Mouse (Mus musculus): Measurements from ENCODE around the gene Ccdc57. TPM values are rescaled to one million over a fixed set of nuclear protein-coding genes. Genes with fewer than 3 reads are reported as not detected.

The Ccdc57 gene
- polyA plus RNA-seq, 1 experiment from 2014 or later, result 5.2 TPM

DNA sequence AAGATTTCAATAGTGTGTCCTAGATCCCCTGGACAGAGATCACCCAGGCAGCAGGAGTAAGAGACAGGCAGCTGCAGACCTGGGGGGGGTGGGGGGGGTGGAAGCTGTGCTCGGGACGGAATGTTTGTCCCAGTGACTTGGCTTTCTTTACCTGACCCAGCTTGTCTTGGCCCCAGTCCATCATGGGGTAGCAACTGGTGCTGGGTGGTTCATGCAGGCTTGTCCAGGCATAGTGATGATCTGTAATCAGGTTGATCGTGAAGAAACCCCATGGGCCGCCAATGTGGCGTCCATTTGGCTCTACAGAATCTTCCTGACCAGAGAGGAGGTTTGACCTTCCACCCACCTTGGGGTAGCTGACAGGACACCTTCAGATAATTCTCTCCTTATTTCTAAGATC lies 13.3 kb upstream of the Ccdc57 start:
- Histone ChIP-seq H3K27ac (no peak overlapping the region), H3K4me1 (replicated peaks; ENCODE audit: control insufficient read depth, insufficient read depth, low read length) (peaks cover 7% of the 10 kb centered on the region), H3K9ac (no peak overlapping the region), H3K27me3 (ENCODE audit: control insufficient read depth, insufficient read depth, low read length) (peaks cover 28% of the 10 kb centered on the region), H3K36me3 (replicated peaks; ENCODE audit: control insufficient read depth, insufficient read depth) (no peaks in the 10 kb centered on the region), H3K4me2 (replicated peaks) (no peak overlapping the region), H3K4me3 (replicated peaks; ENCODE audit: low read length) (no peak overlapping the region), H3K9me3 (ENCODE audit: control insufficient read depth, low read length) (no peaks in the 10 kb centered on the region)
- no peak for DNase-seq (ENCODE audit: low spot score)
- ATAC-seq (ENCODE audit: low FRiP score), result no peak
- WGBS, result 88% methylated on average over 5 of the region's 5 CpGs

DNA sequence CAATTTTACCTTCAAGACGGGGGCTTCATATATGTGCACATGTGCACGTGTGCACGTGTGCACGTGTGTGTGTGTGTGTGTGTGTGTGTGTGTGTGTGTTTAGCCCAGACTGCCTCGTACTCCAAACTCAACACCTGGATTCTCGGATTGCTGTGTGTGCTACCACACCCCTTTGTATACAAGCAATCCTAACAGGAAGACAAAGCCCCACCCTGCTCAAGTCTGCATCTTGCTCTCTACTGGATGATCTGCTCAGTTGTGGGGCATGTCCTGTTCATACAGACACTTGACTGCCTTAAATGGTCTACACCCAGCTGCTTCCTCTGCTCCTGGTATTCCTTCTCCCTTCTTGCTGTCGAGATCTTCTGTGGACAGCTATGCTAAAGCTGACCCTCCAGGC lies 12.6 kb upstream of the Ccdc57 start:
- Histone ChIP-seq H3K27ac (no peak overlapping the region), H3K9me3 (ENCODE audit: control insufficient read depth, low read length) (no peaks in the 10 kb centered on the region), H3K4me2 (replicated peaks) (no peak overlapping the region), H3K36me3 (replicated peaks; ENCODE audit: control insufficient read depth, insufficient read depth) (no peaks in the 10 kb centered on the region), H3K27me3 (ENCODE audit: control insufficient read depth, insufficient read depth, low read length) (peaks cover 25% of the 10 kb centered on the region), H3K4me3 (replicated peaks; ENCODE audit: low read length) (no peak overlapping the region), H3K4me1 (replicated peaks; ENCODE audit: control insufficient read depth, insufficient read depth, low read length) (peaks cover 2% of the 10 kb centered on the region), H3K9ac (no peak overlapping the region)
- DNase-seq (ENCODE audit: low spot score), result no peak
- WGBS, result 89% methylated on average over 7 of the region's 7 CpGs
- no peak for ATAC-seq (ENCODE audit: low FRiP score)

- Histone ChIP-seq H3K9ac (no peak overlapping the region), H3K4me2 (replicated peaks) (no peak overlapping the region), H3K4me1 (replicated peaks; ENCODE audit: control insufficient read depth, insufficient read depth, low read length) (no peaks in the 10 kb centered on the region), H3K27ac (no peak overlapping the region), H3K27me3 (ENCODE audit: control insufficient read depth, insufficient read depth, low read length) (no peaks in the 10 kb centered on the region), H3K9me3 (ENCODE audit: control insufficient read depth, low read length) (no peaks in the 10 kb centered on the region), H3K4me3 (replicated peaks; ENCODE audit: low read length) (no peak overlapping the region), H3K36me3 (replicated peaks; ENCODE audit: control insufficient read depth, insufficient read depth) (no peaks in the 10 kb centered on the region)
- WGBS, result 91% methylated on average over 6 of the region's 6 CpGs
- DNase-seq (ENCODE audit: low spot score) (no peak), ATAC-seq (ENCODE audit: low FRiP score) (no peak)
Observed at GRCm38 (mm10) chr11:120940959-120941358, 8.3 kb upstream of the Ccdc57 start.

- Histone ChIP-seq H3K9me3 (ENCODE audit: control insufficient read depth, low read length) (no peaks in the 10 kb centered on the region), H3K27me3 (ENCODE audit: control insufficient read depth, insufficient read depth, low read length) (no peaks in the 10 kb centered on the region), H3K9ac (no peak overlapping the region), H3K27ac (no peak overlapping the region), H3K4me2 (replicated peaks) (no peak overlapping the region), H3K4me1 (replicated peaks; ENCODE audit: control insufficient read depth, insufficient read depth, low read length) (no peaks in the 10 kb centered on the region), H3K36me3 (replicated peaks; ENCODE audit: control insufficient read depth, insufficient read depth) (no peaks in the 10 kb centered on the region), H3K4me3 (replicated peaks; ENCODE audit: low read length) (no peak overlapping the region)
- no peak for ATAC-seq (ENCODE audit: low FRiP score)
- WGBS, result 67% methylated on average over 6 of the region's 6 CpGs
- no peak for DNase-seq (ENCODE audit: low spot score)
Observed at GRCm38 (mm10) chr11:120939712-120940341, 7.2 kb upstream of the Ccdc57 start.

DNA sequence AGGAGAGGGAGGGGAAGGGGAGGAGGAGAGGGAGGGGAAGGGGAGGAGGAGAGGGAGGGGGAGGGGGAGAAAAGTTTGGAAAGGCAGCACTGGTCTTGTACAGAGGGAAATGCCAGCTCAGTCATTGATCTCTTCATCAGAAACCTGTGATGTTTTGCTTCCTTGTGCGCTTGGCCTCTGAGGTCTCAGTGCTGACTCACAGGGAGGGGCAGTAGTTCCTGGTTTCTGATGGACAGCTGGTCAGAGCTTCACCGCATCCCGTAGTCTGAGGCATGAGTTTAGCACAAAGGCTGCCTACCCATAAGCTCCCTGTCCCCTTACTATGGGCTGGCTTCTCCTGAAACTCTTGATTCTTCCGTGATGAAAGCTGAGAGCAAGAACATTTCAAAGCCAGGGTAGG lies 6.1 kb upstream of the Ccdc57 start:
- DNase-seq (ENCODE audit: low spot score), result no peak
- Histone ChIP-seq H3K27me3 (ENCODE audit: control insufficient read depth, insufficient read depth, low read length) (no peaks in the 10 kb centered on the region), H3K36me3 (replicated peaks; ENCODE audit: control insufficient read depth, insufficient read depth) (no peaks in the 10 kb centered on the region), H3K9ac (no peak overlapping the region), H3K4me2 (replicated peaks) (no peak overlapping the region), H3K9me3 (ENCODE audit: control insufficient read depth, low read length) (no peaks in the 10 kb centered on the region), H3K4me3 (replicated peaks; ENCODE audit: low read length) (no peak overlapping the region), H3K27ac (no peak overlapping the region), H3K4me1 (replicated peaks; ENCODE audit: control insufficient read depth, insufficient read depth, low read length) (no peaks in the 10 kb centered on the region)
- WGBS, result 45% methylated on average over 4 of the region's 4 CpGs
- ATAC-seq (ENCODE audit: low FRiP score), result no peak

DNA sequence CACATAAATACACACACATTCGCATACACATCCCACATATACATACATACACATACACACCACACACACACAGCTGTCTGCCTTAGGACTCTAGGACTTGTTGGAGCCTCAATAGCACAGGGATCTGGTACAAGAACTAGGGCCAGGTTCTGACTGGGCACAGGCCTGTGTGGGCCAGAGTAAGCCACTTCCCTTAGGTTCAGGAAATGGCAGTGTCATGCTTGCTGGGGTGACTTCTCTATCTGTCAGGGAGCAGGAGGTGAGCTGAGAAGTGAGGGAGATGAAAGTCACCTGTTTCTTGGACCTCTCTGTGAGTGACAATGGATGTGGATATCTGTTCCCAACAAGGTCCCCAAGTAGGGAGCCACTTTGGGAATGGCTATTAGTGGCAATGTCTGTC lies 5.3 kb upstream of the Ccdc57 start:
- Histone ChIP-seq H3K4me3 (replicated peaks; ENCODE audit: low read length) (no peak overlapping the region), H3K27ac (no peak overlapping the region), H3K9ac (no peak overlapping the region), H3K4me2 (replicated peaks) (no peak overlapping the region), H3K9me3 (ENCODE audit: control insufficient read depth, low read length) (no peaks in the 10 kb centered on the region), H3K36me3 (replicated peaks; ENCODE audit: control insufficient read depth, insufficient read depth) (no peaks in the 10 kb centered on the region), H3K27me3 (ENCODE audit: control insufficient read depth, insufficient read depth, low read length) (no peaks in the 10 kb centered on the region), H3K4me1 (replicated peaks; ENCODE audit: control insufficient read depth, insufficient read depth, low read length) (peaks cover 3% of the 10 kb centered on the region; the same call in 1 of the 2 replicates)
- 98% methylated on average over 1 of the region's 1 CpGs for WGBS
- ATAC-seq (ENCODE audit: low FRiP score) (no peak), DNase-seq (ENCODE audit: low spot score) (no peak)

- Histone ChIP-seq H3K9me3 (ENCODE audit: control insufficient read depth, low read length) (no peaks in the 10 kb centered on the region), H3K4me3 (replicated peaks; ENCODE audit: low read length) (no peak overlapping the region), H3K4me2 (replicated peaks) (peak overlapping the region; percentile 82; the same call in 1 of the 2 replicates), H3K36me3 (replicated peaks; ENCODE audit: control insufficient read depth, insufficient read depth) (no peaks in the 10 kb centered on the region), H3K4me1 (replicated peaks; ENCODE audit: control insufficient read depth, insufficient read depth, low read length) (peaks cover 5% of the 10 kb centered on the region; the same call in 1 of the 2 replicates), H3K27ac (no peak overlapping the region), H3K9ac (no peak overlapping the region), H3K27me3 (ENCODE audit: control insufficient read depth, insufficient read depth, low read length) (no peaks in the 10 kb centered on the region)
- 90% methylated on average over 4 of the region's 4 CpGs for WGBS
- DNase-seq (ENCODE audit: low spot score) (no peak), ATAC-seq (ENCODE audit: low FRiP score) (no peak)
Observed at GRCm38 (mm10) chr11:120931479-120931878, 1.2 kb downstream of the Ccdc57 start.

- ATAC-seq (ENCODE audit: low FRiP score) (no peak), DNase-seq (ENCODE audit: low spot score) (no peak)
- no peak overlapping the region for H3K4me3 ChIP-seq (replicated peaks; ENCODE audit: low read length)
- H3K27me3 ChIP-seq (ENCODE audit: control insufficient read depth, insufficient read depth, low read length), result no peaks in the 10 kb centered on the region
- no peak overlapping the region for H3K9ac ChIP-seq
- 92% methylated on average over 4 of the region's 4 CpGs for WGBS
- H3K4me2 ChIP-seq (replicated peaks), result no peak overlapping the region
- H3K9me3 ChIP-seq (ENCODE audit: control insufficient read depth, low read length), result no peaks in the 10 kb centered on the region
- H3K4me1 ChIP-seq (replicated peaks; ENCODE audit: control insufficient read depth, insufficient read depth, low read length), result peaks cover 5% of the 10 kb centered on the region; the same call in 1 of the 2 replicates
- no peak overlapping the region for H3K27ac ChIP-seq
- peaks cover 17% of the 10 kb centered on the region for H3K36me3 ChIP-seq (replicated peaks; ENCODE audit: control insufficient read depth, insufficient read depth)
Observed at GRCm38 (mm10) chr11:120928468-120928867, 4.2 kb downstream of the Ccdc57 start.

- no peaks in the 10 kb centered on the region for H3K4me1 ChIP-seq (replicated peaks; ENCODE audit: control insufficient read depth, insufficient read depth, low read length)
- no peak overlapping the region for H3K27ac ChIP-seq
- no peak overlapping the region for H3K4me3 ChIP-seq (replicated peaks; ENCODE audit: low read length)
- 97% methylated on average over 3 of the region's 3 CpGs for WGBS
- no peak overlapping the region for H3K4me2 ChIP-seq (replicated peaks)
- no peak overlapping the region for H3K9ac ChIP-seq
- H3K9me3 ChIP-seq (ENCODE audit: control insufficient read depth, low read length), result no peaks in the 10 kb centered on the region
- no peaks in the 10 kb centered on the region for H3K27me3 ChIP-seq (ENCODE audit: control insufficient read depth, insufficient read depth, low read length)
- DNase-seq (ENCODE audit: low spot score), result no peak
- ATAC-seq (ENCODE audit: low FRiP score), result no peak
- H3K36me3 ChIP-seq (replicated peaks; ENCODE audit: control insufficient read depth, insufficient read depth), result peaks cover 56% of the 10 kb centered on the region
Observed at GRCm38 (mm10) chr11:120922528-120922927, 10.1 kb downstream of the Ccdc57 start.

DNA sequence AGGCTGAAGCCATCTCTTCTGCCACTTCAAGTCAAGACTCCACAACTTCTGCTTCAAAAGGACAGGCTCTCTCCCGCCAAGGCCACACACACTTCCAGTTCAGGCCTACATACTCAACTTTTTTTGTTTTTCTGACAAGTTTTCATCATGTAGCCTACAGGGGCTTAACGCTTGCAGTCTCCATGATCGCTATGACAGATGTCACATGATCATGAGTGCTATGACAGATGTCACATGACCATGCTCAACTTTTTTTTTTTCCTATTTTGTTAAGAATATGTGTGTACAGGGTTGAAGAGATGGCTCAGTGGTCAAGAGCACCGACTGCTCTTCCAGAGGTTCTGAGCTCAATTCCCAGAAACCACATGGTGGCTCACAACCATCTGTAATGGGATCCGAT lies 14.9 kb downstream of the Ccdc57 start:
- Histone ChIP-seq H3K4me1 (replicated peaks; ENCODE audit: control insufficient read depth, insufficient read depth, low read length) (no peaks in the 10 kb centered on the region), H3K27ac (no peak overlapping the region), H3K36me3 (replicated peaks; ENCODE audit: control insufficient read depth, insufficient read depth) (peaks cover 51% of the 10 kb centered on the region), H3K27me3 (ENCODE audit: control insufficient read depth, insufficient read depth, low read length) (no peaks in the 10 kb centered on the region), H3K9me3 (ENCODE audit: control insufficient read depth, low read length) (no peaks in the 10 kb centered on the region), H3K4me3 (replicated peaks; ENCODE audit: low read length) (no peak overlapping the region), H3K4me2 (replicated peaks) (no peak overlapping the region), H3K9ac (no peak overlapping the region)
- 99% methylated on average over 5 of the region's 5 CpGs for WGBS
- no peak for ATAC-seq (ENCODE audit: low FRiP score)
- no peak for DNase-seq (ENCODE audit: low spot score)

Data from hindbrain, embryonic 14.5 days (tissue).